Mouse (Mus musculus) ES-Bruce4 (cell line): ENCODE measurements around the gene Ccdc69. TPM values are rescaled to one million over a fixed set of nuclear protein-coding genes. Genes with fewer than 3 reads are reported as not detected.
A peak's percentile ranks its signal among the peaks of the same experiment; 100 is the strongest.

Experiments
- H3K27ac ChIP-seq: 2 replicates; pipeline ENCODE4 v1.5.1; 2012; ENCODE audit warnings: low read length, inconsistent platforms; ENCODE audit not compliant: insufficient read depth
- H3K27me3 ChIP-seq: 2 replicates; pipeline ENCODE4 v1.6.1; 2012; ENCODE audit warnings: mild to moderate bottlenecking, low read length, inconsistent platforms; ENCODE audit not compliant: control insufficient read depth, poor library complexity, insufficient read depth, severe bottlenecking
- H3K36me3 ChIP-seq: 2 replicates; pipeline ENCODE4 v1.6.1; 2012; ENCODE audit warnings: inconsistent platforms, mild to moderate bottlenecking, low read length, moderate library complexity; ENCODE audit not compliant: control insufficient read depth, poor library complexity, insufficient read depth, severe bottlenecking
- H3K4me1 ChIP-seq: one replicate; pipeline ENCODE4 v1.8.1; 2011; ENCODE audit warnings: low read length; ENCODE audit not compliant: control insufficient read depth, insufficient read depth
- H3K4me3 ChIP-seq: 2 replicates; pipeline ENCODE4 v1.5.1; 2011; ENCODE audit warnings: low read depth, mild to moderate bottlenecking, low read length
- H3K9ac ChIP-seq: 2 replicates; pipeline ENCODE4 v1.6.1; 2012; ENCODE audit warnings: low read depth, mild to moderate bottlenecking, inconsistent platforms; ENCODE audit not compliant: poor library complexity, severe bottlenecking
- H3K9me3 ChIP-seq: replicated peaks from 2 replicates; pipeline ENCODE4 v1.6.1; 2012; ENCODE audit warnings: mild to moderate bottlenecking, low read length, inconsistent platforms; ENCODE audit not compliant: control insufficient read depth, poor library complexity, insufficient read depth, severe bottlenecking
- CTCF ChIP-seq: IDR thresholded peaks from one replicate; pipeline ENCODE4 v1.8.1; 2011; ENCODE audit warnings: low read depth, low read length
- EP300 ChIP-seq: IDR thresholded peaks from 2 replicates; pipeline ENCODE4 v1.6.1; 2011; ENCODE audit warnings: low read depth, low read length; ENCODE audit not compliant: insufficient read depth
- POLR2A ChIP-seq: IDR thresholded peaks from one replicate; pipeline ENCODE4 v1.8.1; 2011; ENCODE audit warnings: low read length; ENCODE audit not compliant: insufficient read depth
- polyA plus RNA-seq: library from polyadenylated mRNA; stranded (reverse); fragments of >200 nt; gene quantifications from 2 replicates; pipeline ENCODE4 v1.2.4, GENCODE M21; 2011; ENCODE audit warnings: low read depth; ENCODE audit not compliant: missing spikeins, insufficient read depth, insufficient read length

Ccdc69 gene
- polyA plus RNA-seq, 1 experiment: not detected

GRCm38 (mm10) chr11:55041348-55041747, 36.6 kb downstream of the Ccdc69 start:
- Histone ChIP-seq H3K4me1 (peaks cover 3% of the 10 kb centered on the region), H3K27me3 (no peaks in the 10 kb centered on the region; the same call in 1 of the 2 replicates), H3K4me3 (no peak overlapping the region), H3K36me3 (no peaks in the 10 kb centered on the region), H3K27ac (no peak overlapping the region), H3K9ac (no peak overlapping the region), H3K9me3 (no peaks in the 10 kb centered on the region)
- TF ChIP-seq CTCF: peak; percentile 39
- TF ChIP-seq EP300: no peak
- no peak for TF ChIP-seq POLR2A

GRCm38 (mm10) chr11:55039591-55039990, 38.3 kb downstream of the Ccdc69 start:
- H3K9ac ChIP-seq: no peak overlapping the region
- no peak for TF ChIP-seq EP300
- TF ChIP-seq CTCF: peak; percentile 90

GRCm38 (mm10) chr11:55036601-55037000, 41.3 kb downstream of the Ccdc69 start:
- no peaks in the 10 kb centered on the region for H3K27me3 ChIP-seq
- H3K27ac ChIP-seq: no peak overlapping the region
- no peak overlapping the region for H3K4me3 ChIP-seq
- TF ChIP-seq EP300 (no peak), POLR2A (no peak), CTCF (no peak)
- H3K4me1 ChIP-seq: peaks cover 4% of the 10 kb centered on the region
- H3K9me3 ChIP-seq: no peaks in the 10 kb centered on the region
- H3K36me3 ChIP-seq: no peaks in the 10 kb centered on the region
- H3K9ac ChIP-seq: no peak overlapping the region

More at GRCm38 (mm10) chr11:55039591-55039990, 38.3 kb downstream of the Ccdc69 start:
- no peak overlapping the region for H3K27ac ChIP-seq
- no peaks in the 10 kb centered on the region; the same call in 1 of the 2 replicates for H3K27me3 ChIP-seq
- no peaks in the 10 kb centered on the region for H3K36me3 ChIP-seq
- no peak overlapping the region for H3K4me3 ChIP-seq
- H3K4me1 ChIP-seq: peaks cover 3% of the 10 kb centered on the region
- no peaks in the 10 kb centered on the region for H3K9me3 ChIP-seq

GRCm38 (mm10) chr11:55033040-55033660, 44.8 kb downstream of the Ccdc69 start, which contains the start of gene Anxa6:
TSS of gene Anxa6 (minus strand) at chr11:55033445.
- H3K4me3 ChIP-seq: peak within 1 kb of the TSS; percentile 67
- H3K27me3 ChIP-seq: no peaks in the 10 kb centered on the region
- no peaks in the 10 kb centered on the region for H3K36me3 ChIP-seq
- TF ChIP-seq POLR2A (peak; percentile 24), EP300 (0 out of 2 replicates have a peak, but pooled peaks have one; percentile 23), CTCF (no peak)
- H3K4me1 ChIP-seq: peaks cover 9% of the 10 kb centered on the region
- H3K27ac ChIP-seq: peak within 1 kb of the TSS; percentile 91
- no peaks in the 10 kb centered on the region for H3K9me3 ChIP-seq
- peak within 1 kb of the TSS; percentile 60 for H3K9ac ChIP-seq

GRCm38 (mm10) chr11:55032286-55032685, 45.6 kb downstream of the Ccdc69 start:
- no peaks in the 10 kb centered on the region for H3K9me3 ChIP-seq
- H3K4me3 ChIP-seq: peak overlapping the region; percentile 67
- peak overlapping the region; percentile 91 for H3K27ac ChIP-seq
- no peaks in the 10 kb centered on the region for H3K36me3 ChIP-seq
- H3K9ac ChIP-seq: peak overlapping the region; percentile 60
- no peak for TF ChIP-seq POLR2A
- no peak for TF ChIP-seq EP300
- H3K4me1 ChIP-seq: peaks cover 11% of the 10 kb centered on the region
- no peaks in the 10 kb centered on the region for H3K27me3 ChIP-seq

- Histone ChIP-seq H3K9me3 (no peaks in the 10 kb centered on the region), H3K27me3 (no peaks in the 10 kb centered on the region), H3K27ac (peak overlapping the region; percentile 91), H3K4me3 (peak overlapping the region; percentile 54), H3K4me1 (peaks cover 13% of the 10 kb centered on the region), H3K36me3 (no peaks in the 10 kb centered on the region), H3K9ac (peak overlapping the region; percentile 60)
- TF ChIP-seq CTCF: no peak
- no peak for TF ChIP-seq EP300
- TF ChIP-seq POLR2A: no peak
Observed at GRCm38 (mm10) chr11:55031991-55032280, 46.0 kb downstream of the Ccdc69 start.
